Mouse (Mus musculus) gastrocnemius, postnatal 14 days (tissue): ENCODE measurements around the gene Krtap13. TPM values are rescaled to one million over a fixed set of nuclear protein-coding genes. Genes with fewer than 3 reads are reported as not detected.
"Not testable (repeated sequence)": the region's sequence is repeated elsewhere in the genome, so short reads cannot be mapped to it uniquely, and the experiment has no call there.

Source experiments
- DNase-seq: peaks from one replicate; pipeline ENCODE4 v3.0.0; 2021; ENCODE audit warnings: mixed read lengths
- intact Hi-C: fragments of 180-260 bp; cut with DNase I; formaldehyde crosslinking; loops from one replicate; pipeline ENCODE4 v1.15.1; 2025; ENCODE audit warnings: low total_unique reads
- long read RNA-seq, 2 experiments: library from polyadenylated mRNA; stranded (forward); transcript quantifications; one replicate each; pipeline ENCODE4 v2.0.0; 2021
- total RNA-seq, 2 experiments: library from RNA; stranded (reverse); gene quantifications; 2 replicates each; pipeline ENCODE4 v1.2.3; 2021

Krtap13 gene
- total RNA-seq, result not detected
- long read RNA-seq, experiment 1, result 0 reads
- long read RNA-seq, experiment 2, result 0 reads

DNA sequence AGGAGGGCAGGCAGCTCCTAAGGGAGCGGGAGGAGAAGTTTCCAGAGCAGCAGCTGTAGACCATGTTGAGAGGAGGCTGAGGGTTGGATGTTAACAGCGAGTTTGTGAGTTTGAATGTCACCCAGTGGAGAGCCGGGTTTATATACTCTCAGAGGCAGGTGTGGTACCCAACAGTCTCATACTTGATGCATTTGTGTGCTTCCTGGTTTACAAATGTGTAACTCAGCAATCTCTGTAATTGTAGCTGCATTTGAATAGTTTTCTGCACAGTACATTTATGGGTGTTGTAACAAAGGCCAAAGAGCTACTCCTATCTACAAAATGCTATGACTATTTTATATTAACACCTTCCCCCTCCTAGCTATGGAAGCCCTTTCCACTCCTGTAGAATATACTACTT is at the start of gene Krtap13:
Gene Krtap13, minus strand, starts transcription at position 101 of the 400 bp plus-strand sequence.
- intact Hi-C loops, DNase-seq: not testable (repeated sequence)

DNA sequence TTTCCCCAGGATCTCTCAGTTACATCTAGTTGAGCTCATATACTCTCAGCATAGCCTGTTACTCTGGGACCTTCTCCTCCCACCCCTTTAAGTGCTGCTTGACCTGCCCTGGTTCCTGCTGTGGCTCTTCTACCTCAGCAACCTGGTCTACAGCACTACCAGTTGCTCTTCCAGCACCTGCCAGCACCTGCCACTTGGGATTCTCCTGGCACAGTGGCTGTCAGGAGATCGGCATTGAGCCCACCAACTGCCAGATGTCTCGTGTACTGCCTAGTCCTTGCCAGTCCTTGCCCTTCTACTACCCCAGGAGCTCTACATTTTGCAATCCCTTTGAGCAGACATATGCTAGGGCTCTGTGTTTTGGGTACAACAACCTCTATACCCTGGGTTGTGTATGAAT is 35.4 kb upstream of the Krtap13 start:
- DNase-seq, result no peak
- intact Hi-C loops, result no loop called here

DNA sequence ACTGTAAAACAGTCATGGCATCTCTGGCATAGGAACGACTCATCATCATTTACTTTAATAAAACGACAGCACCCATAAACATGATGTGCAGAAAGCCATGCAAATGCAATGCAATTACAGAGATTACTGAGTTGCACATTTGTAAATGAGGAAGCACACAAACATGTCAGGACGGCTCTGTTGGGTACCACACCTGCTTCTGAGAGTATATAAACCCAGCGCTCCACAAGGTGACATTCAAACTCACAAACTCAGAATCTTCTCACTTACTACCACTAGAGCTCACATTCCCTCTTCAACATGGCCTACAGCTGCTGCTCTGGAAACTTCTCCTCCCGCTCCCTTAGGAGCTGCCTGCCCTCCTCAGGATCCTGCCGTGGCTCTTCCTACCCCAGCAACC is 26.2 kb upstream of the Krtap13 start, which contains the start of gene Gm5965:
Gene Gm5965, plus strand, starts transcription at position 301 of the 400 bp plus-strand sequence.
- intact Hi-C loops, result no loop called here
- no peak for DNase-seq

DNA sequence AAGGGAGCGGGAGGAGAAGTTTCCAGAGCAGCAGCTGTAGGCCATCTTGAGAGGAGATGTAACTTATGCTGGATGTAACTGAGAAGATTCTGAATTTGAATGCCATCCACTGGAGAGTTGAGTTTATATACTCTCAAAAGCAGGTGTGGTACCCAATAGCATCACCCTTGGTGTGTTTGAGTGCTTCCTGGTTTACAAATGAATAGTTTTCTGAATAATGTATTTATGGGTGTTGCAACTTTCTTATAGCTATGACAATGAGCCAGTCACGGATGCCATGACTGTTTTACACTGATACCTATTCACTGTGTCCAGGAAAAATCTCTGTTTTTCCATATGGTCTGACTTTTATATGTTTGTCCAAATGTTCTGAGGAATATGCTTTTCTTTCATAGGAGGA is 22.7 kb upstream of the Krtap13 start, which contains the start of gene 2310057N15Rik:
Gene 2310057N15Rik, minus strand, starts transcription at position 101 of the 400 bp plus-strand sequence.
- intact Hi-C loops, result no loop called here
- DNase-seq, result no peak

- intact Hi-C loops, DNase-seq: not testable (repeated sequence)
These were observed 7.1 kb upstream of the Krtap13 start, which contains the start of gene 2310034C09Rik for GRCm38 (mm10) chr16:88758547-88758946. TSS of gene 2310034C09Rik (plus strand) at chr16:88758847.

DNA sequence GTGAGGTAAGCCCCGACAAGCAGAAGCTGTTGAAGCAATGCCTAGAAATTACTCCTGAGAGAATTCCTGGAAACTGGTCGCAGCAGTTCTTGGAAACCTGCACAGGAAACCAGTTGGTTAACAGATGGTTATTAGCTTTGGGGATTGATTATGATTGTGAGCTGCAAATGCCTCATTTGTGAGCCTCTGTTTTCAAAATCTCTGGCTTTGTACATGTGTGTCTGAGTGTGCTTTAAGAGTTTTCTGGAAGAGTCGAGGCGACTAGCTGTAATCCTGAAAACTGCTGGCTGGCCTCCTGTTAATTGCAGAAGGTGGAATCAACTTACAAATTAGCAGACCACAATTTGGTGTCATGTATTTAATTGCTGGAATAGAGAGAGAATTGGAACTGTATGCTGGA is 3.5 kb downstream of the Krtap13 start:
- intact Hi-C loops, result no loop called here
- DNase-seq, result no peak

DNA sequence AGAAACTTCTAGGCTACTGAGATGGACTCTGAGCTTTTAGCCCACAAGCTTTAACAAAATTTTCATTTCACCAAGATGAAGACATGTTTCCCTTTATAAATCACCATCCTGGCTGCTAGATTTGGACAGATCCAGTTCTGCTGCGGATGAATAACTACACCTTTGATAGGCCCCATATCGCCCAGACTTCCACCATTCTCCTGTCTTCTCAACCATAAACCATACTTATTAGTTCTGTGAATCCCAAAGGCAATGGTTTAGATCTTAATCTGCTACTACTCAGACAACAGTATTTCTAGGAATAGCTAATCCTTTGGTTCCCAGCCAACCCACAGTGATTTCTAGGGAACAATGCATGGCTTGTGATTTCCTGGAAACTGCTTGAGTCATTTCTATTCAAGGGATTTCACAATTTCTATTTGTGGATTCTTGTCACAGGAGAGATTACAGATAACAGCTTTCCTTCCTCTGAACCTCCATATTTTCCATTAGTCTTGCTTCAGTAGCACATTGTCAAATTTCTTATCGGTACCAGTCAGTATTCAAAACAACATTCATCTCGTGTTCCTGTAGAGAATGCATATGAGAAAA is 6.6 kb downstream of the Krtap13 start:
- no peak for DNase-seq
- intact Hi-C loops, result no loop called here

DNA sequence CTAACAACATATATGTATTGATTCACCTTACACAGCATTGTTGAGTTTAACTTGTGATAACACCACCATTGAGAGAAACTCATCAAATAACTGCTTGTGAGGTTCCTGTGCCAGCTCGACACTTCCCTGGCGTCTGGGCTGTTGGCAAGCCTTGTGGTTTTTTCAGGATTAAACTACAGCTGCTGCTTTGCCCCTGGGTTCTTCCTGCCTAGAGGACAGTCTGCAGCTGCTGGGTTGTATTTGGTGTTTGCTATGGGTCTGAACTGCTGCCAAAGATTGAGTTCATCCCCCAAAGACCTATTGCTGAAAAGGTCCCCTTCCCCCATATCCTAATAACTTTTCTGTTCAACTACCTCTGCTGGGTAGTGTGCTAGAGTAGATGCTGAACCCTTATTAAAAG is 16.0 kb downstream of the Krtap13 start:
- DNase-seq, result no peak
- intact Hi-C loops, result no loop called here

DNA sequence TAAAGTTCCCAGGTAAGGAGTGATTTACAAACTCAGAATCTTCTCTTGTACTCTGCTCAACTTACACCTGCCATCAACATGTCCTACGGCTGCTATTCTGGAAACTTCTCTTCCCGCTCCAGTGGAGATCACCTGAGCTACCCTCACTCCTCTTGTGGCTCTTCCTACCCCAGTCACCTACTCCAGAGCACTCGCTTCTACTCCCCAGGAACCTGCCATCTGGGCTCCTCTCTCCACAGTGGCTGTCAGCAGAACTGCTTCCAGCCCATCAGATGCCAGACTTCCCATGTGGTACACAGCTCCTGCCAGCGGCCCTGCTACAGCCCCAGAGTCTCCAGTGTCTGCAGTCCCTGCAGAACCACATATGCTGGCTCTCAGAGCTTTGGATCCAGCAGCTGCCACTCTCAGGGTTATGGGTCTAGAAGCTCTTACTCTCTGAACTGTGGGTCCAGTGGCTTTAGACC is 22.6 kb downstream of the Krtap13 start, which contains the start of gene Krtap13-1:
Gene Krtap13-1, plus strand, starts transcription at position 51 of the 464 bp plus-strand sequence.
- intact Hi-C loops, result no loop called here
- DNase-seq, result peak; percentile 59

- intact Hi-C loops, result no loop called here
- DNase-seq, result no peak
These were observed 31.4 kb downstream of the Krtap13 start for GRCm38 (mm10) chr16:88720031-88720430.

DNA sequence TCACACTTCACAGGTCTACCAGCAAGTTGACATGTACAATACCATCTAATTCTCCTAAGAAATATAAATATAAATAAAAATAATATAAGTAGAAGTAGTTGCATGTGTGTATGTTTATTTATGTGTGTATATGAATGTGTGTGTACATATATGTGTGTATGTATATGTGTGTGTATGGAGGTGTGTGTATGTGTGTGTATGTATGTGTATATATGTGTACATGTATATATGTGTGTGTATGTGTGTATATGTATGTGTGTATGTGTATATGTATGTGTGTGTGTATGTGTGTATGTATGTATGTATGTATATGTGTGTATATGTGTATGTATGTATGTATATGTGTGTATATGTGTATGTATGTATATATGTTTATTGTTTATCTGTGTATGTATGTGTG is 34.9 kb downstream of the Krtap13 start:
- intact Hi-C loops, result no loop called here
- DNase-seq, result no peak

- intact Hi-C loops, result no loop called here
- DNase-seq, result no peak
These were observed 40.2 kb downstream of the Krtap13 start for GRCm38 (mm10) chr16:88711245-88711644.

GRCm38 (mm10) chr16:88710757-88711156 is 40.7 kb downstream of the Krtap13 start:
- intact Hi-C loops, result no loop called here
- DNase-seq, result no peak

DNA sequence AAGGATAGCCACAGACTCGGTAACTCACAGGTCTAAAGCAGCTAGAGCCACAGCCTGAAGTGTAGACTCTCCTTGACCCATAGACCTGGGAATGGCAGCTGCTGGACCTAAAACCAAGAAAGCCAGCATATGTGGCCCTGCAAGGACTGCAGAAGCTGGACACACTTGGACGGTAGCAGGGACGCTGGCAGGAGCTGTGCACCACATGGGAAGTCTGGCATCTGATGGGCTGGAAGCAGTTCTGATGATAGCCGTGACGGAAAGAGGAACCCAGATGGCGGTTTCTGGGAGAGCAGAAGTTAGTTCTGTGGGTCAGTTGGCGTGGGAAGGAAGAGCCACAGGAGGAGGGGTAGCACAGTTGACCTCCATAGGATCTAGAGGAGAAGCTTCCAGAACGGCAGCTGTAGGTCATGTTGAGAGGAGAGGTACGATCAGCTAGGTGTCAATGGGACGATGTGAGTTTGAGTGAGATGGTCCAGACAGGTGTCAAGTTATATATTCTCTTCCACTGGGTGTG is 43.9 kb downstream of the Krtap13 start, which contains the start of gene 2310061N02Rik:
Gene 2310061N02Rik, minus strand, starts transcription at position 467 of the 517 bp plus-strand sequence.
- DNase-seq, result peak; percentile 57

DNA sequence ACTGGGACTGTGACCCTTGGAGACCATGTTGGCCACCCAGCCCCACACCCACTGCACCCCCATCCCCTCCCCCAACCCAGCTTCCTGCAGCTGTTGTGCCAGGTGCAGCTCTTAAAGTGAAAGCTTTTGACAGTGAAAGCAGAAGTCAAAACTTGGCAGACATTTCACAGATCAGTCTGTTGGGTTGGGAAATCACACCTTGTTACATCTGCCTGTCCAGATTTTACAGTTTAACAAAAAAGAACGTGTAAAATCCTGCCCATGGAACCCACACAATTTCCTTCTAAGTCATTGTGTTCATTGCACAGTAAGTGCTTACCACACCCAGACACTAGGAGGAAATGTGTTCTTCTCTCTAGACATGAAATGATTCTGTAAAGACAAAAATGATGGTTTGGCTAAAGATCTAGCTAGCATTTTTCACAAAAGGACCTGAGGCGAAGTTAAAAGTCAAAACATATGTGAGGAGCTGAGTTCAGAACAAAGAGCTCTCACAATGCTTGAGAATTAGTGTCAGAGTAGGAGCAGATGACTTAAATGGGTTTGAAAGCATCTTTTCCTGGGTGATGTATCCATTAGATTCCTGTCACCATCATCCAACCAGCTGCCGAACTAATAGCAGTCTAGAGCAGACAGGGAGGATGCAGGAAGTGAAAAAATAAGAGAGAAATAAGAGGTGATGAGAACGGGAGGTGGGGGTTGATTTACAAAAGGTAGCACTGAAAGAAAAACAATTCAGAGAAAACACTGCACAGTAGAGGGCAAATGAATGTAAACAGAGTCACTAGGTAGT is 50.2 kb downstream of the Krtap13 start:
- DNase-seq, result no peak

More for the DNA sequence above, 43.9 kb downstream of the Krtap13 start, which contains the start of gene 2310061N02Rik:
- intact Hi-C loops, result no loop called here

More for the DNA sequence above, 50.2 kb downstream of the Krtap13 start:
- intact Hi-C loops, result no loop called here

Other genes starting within 250 kb of the Krtap13 start
- gene Cldn17, start 244.7 kb downstream of the Krtap13 start, total RNA-seq, result not detected
- not detected for gene Cldn8, start 188.5 kb downstream of the Krtap13 start, total RNA-seq
- gene Krtap24-1, start 139.4 kb downstream of the Krtap13 start, total RNA-seq, result not detected
- not detected for gene 2310079G19Rik, start 124.0 kb downstream of the Krtap13 start, total RNA-seq
- gene Krtap26-1, start 103.8 kb downstream of the Krtap13 start, total RNA-seq, result not detected
- not detected for gene Krtap27-1, start 80.0 kb downstream of the Krtap13 start, total RNA-seq
- not detected for gene 2310061N02Rik, start 43.7 kb downstream of the Krtap13 start, total RNA-seq
- gene Krtap13-1, start 22.8 kb downstream of the Krtap13 start, total RNA-seq, result not detected
- not detected for gene 2310034C09Rik, start 7.2 kb upstream of the Krtap13 start, total RNA-seq
- not detected for gene 2310057N15Rik, start 22.6 kb upstream of the Krtap13 start, total RNA-seq
- gene Gm5965, start 26.3 kb upstream of the Krtap13 start, total RNA-seq, result not detected
- not detected for gene Gm20741, start 60.6 kb upstream of the Krtap13 start, total RNA-seq
- not detected for gene Krtap15, start 68.6 kb upstream of the Krtap13 start, total RNA-seq
- gene Krtap14, start 74.5 kb upstream of the Krtap13 start, total RNA-seq, result not detected
- gene Krtap19-1, start 117.8 kb upstream of the Krtap13 start, total RNA-seq, result not detected
- not detected for gene Krtap19-2, start 122.6 kb upstream of the Krtap13 start, total RNA-seq
- not detected for gene Krtap19-3, start 126.4 kb upstream of the Krtap13 start, total RNA-seq
- gene Krtap19-4, start 133.5 kb upstream of the Krtap13 start, total RNA-seq, result not detected
- gene Krtap19-5, start 144.8 kb upstream of the Krtap13 start, total RNA-seq, result not detected
- gene Krtap19-9b, start 180.6 kb upstream of the Krtap13 start, total RNA-seq, result not detected
- gene Krtap16-3, start 211.2 kb upstream of the Krtap13 start, total RNA-seq, result not detected